17 mouse cellular contexts compared by ENCODE assay signal in the genomic region with DNA sequence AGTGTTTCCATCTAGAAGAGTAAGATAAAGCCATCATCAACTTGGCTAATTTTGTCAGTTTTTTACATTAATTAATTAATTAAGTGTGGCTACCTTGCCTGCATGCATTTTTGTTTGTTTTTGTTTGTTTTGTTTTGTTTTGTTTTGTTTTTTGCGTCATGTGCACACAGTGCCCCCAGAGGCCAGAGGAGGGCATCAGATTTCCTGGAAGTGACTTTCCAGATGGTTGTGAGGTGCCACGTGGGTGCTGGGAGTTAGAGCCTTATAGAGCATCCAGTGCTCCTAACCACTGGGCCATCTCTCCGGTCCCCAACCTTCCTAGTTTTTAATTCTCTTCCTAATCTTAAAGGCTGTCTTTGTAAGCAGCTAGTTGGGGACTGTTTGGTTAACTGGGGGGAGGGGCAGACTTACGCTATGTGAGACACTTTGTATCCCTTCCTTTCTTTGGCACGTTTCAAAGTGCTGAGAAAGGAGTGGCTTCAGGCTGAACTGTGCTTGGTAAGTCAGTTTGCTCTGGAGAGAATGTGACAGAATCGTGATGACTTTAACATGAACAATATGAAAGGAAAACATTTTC. TPM values are rescaled to one million over a fixed set of nuclear protein-coding genes. Genes with fewer than 3 reads are reported as not detected.
DNase-seq lines count a peak whose midpoint lies in the region; ATAC-seq and TF ChIP-seq lines count a peak whose summit lies in the region.
"Had no signal": no experiment of that assay in that cellular context is flagged by ENCODE, and none has a peak within 500 bp of the region (broad histone marks: within the 10 kb centered on the region; RNA-seq: fewer than 3 reads in every experiment).

No protein-coding gene starts in this region.

- no peak overlapping the region for H3K4me3 ChIP-seq in kidney, postnatal 0 days (replicated peaks; ENCODE audit: low read depth, low read length)
- H3K4me3 ChIP-seq in neural tube, embryonic 12.5 days: no peak overlapping the region
- no peak overlapping the region for H3K4me3 ChIP-seq in embryonic facial prominence, embryonic 13.5 days
- no peak overlapping the region for H3K4me3 ChIP-seq in stomach, embryonic 15.5 days (replicated peaks)
- H3K4me3 ChIP-seq: hindbrain, embryonic 13.5 days; kidney, embryonic 15.5 days had no signal

- H3K4me2 ChIP-seq in kidney, postnatal 0 days (ENCODE audit: low read length): no peak overlapping the region
- no peak overlapping the region for H3K4me2 ChIP-seq in neural tube, embryonic 12.5 days (replicated peaks)
- peak overlapping the region; percentile 26 for H3K4me2 ChIP-seq in embryonic facial prominence, embryonic 13.5 days
- peak overlapping the region; percentile 5; the same call in 1 of the 2 replicates for H3K4me2 ChIP-seq in stomach, embryonic 15.5 days
- H3K4me2 ChIP-seq: hindbrain, embryonic 13.5 days; kidney, embryonic 15.5 days had no signal

- DNase-seq in kidney, postnatal 0 days (ENCODE audit: low spot score): no peak
- DNase-seq in kidney, postnatal 36 days: no peak
- DNase-seq in neural tube, embryonic 10.5 days (ENCODE audit: extremely low spot score, low spot score): no peak
- DNase-seq in T-cell, adult 2 months (ENCODE audit: low spot score): no peak
- DNase-seq in urinary bladder, postnatal 4 days (ENCODE audit: low spot score in 2 of 2): no peak
- DNase-seq: cerebellum, adult 9-10 months; gastrocnemius, postnatal 25 days; left cerebral cortex, postnatal 4 days; lung, postnatal 14 days had no signal

- H3K27ac ChIP-seq in kidney, postnatal 0 days: no peak overlapping the region
- no peak overlapping the region for H3K27ac ChIP-seq in neural tube, embryonic 12.5 days
- no peak overlapping the region for H3K27ac ChIP-seq in embryonic facial prominence, embryonic 13.5 days
- H3K27ac ChIP-seq in stomach, embryonic 15.5 days: no peak overlapping the region
- H3K27ac ChIP-seq: hindbrain, embryonic 13.5 days; kidney, embryonic 15.5 days had no signal

- no peaks in the 10 kb centered on the region for H3K36me3 ChIP-seq in kidney, postnatal 0 days (ENCODE audit: insufficient read depth, low read length)
- no peaks in the 10 kb centered on the region for H3K36me3 ChIP-seq in neural tube, embryonic 12.5 days
- no peaks in the 10 kb centered on the region for H3K36me3 ChIP-seq in embryonic facial prominence, embryonic 13.5 days
- no peaks in the 10 kb centered on the region for H3K36me3 ChIP-seq in stomach, embryonic 15.5 days
- H3K36me3 ChIP-seq: hindbrain, embryonic 13.5 days; kidney, embryonic 15.5 days had no signal

- H3K9ac ChIP-seq in kidney, postnatal 0 days (ENCODE audit: low read depth, low read length): no peak overlapping the region
- no peak overlapping the region for H3K9ac ChIP-seq in neural tube, embryonic 12.5 days
- H3K9ac ChIP-seq in embryonic facial prominence, embryonic 13.5 days: no peak overlapping the region
- no peak overlapping the region for H3K9ac ChIP-seq in stomach, embryonic 15.5 days
- H3K9ac ChIP-seq: hindbrain, embryonic 13.5 days; kidney, embryonic 15.5 days had no signal

- peak; percentile 50 for TF ChIP-seq CTCF in kidney, postnatal 0 days (IDR thresholded peaks at IDR 0.05; ENCODE audit: low read depth)

- H3K9me3 ChIP-seq in kidney, postnatal 0 days (replicated peaks; ENCODE audit: low read length): no peaks in the 10 kb centered on the region
- no peaks in the 10 kb centered on the region for H3K9me3 ChIP-seq in neural tube, embryonic 12.5 days
- no peaks in the 10 kb centered on the region for H3K9me3 ChIP-seq in embryonic facial prominence, embryonic 13.5 days
- H3K9me3 ChIP-seq in stomach, embryonic 15.5 days: no peaks in the 10 kb centered on the region
- H3K9me3 ChIP-seq: hindbrain, embryonic 13.5 days; kidney, embryonic 15.5 days had no signal

- H3K27me3 ChIP-seq in kidney, postnatal 0 days (ENCODE audit: insufficient read depth, low read length): no peaks in the 10 kb centered on the region
- no peaks in the 10 kb centered on the region for H3K27me3 ChIP-seq in neural tube, embryonic 12.5 days (replicated peaks)
- no peaks in the 10 kb centered on the region for H3K27me3 ChIP-seq in embryonic facial prominence, embryonic 13.5 days
- no peaks in the 10 kb centered on the region for H3K27me3 ChIP-seq in stomach, embryonic 15.5 days (replicated peaks)
- H3K27me3 ChIP-seq: hindbrain, embryonic 13.5 days; kidney, embryonic 15.5 days had no signal

- ATAC-seq in kidney, postnatal 0 days (replicated peaks; ENCODE audit: low FRiP score, low read depth): 0 out of 2 replicates have a peak, but pooled peaks have one; percentile 40
- ATAC-seq in neural tube, embryonic 12.5 days (ENCODE audit: low FRiP score, low read depth): peak; percentile 25; the same call in 1 of the 2 replicates
- ATAC-seq in embryonic facial prominence, embryonic 13.5 days (ENCODE audit: insufficient number of reproducible peaks, insufficient read depth, low FRiP score, low TSS enrichment, low read depth): no peak
- ATAC-seq in stomach, embryonic 15.5 days (ENCODE audit: insufficient read depth, low FRiP score, low read depth): peak; percentile 54; the same call in 1 of the 2 replicates
- ATAC-seq: forebrain, embryonic 16.5 days; midbrain, embryonic 16.5 days had no signal

- no peaks in the 10 kb centered on the region for H3K4me1 ChIP-seq in kidney, postnatal 0 days (replicated peaks; ENCODE audit: insufficient read depth, low read length)
- no peaks in the 10 kb centered on the region; the same call in 1 of the 2 replicates for H3K4me1 ChIP-seq in neural tube, embryonic 12.5 days
- H3K4me1 ChIP-seq in embryonic facial prominence, embryonic 13.5 days: no peaks in the 10 kb centered on the region
- peaks cover 9% of the 10 kb centered on the region; the same call in 1 of the 2 replicates for H3K4me1 ChIP-seq in stomach, embryonic 15.5 days

- WGBS in kidney, postnatal 0 days: 35% methylated on average over 6 of the region's 6 CpGs
- 45% methylated on average over 6 of the region's 6 CpGs for WGBS in neural tube, embryonic 12.5 days
- 25% methylated on average over 6 of the region's 6 CpGs for WGBS in embryonic facial prominence, embryonic 13.5 days
- WGBS in stomach, embryonic 15.5 days: 32% methylated on average over 6 of the region's 6 CpGs

RNA-seq across cellular contexts. Expression of a gene that starts 20.4 kb away (rescaled TPM):
- 6.1 and 8.1 TPM in 2 replicates for polyA plus RNA-seq in kidney, postnatal 0 days (2015; fragmentation: Nextera tagmentation; extraction: Ambion mirVana)
- 22.0 and 27.5 TPM in 2 replicates for polyA plus RNA-seq in neural tube, embryonic 12.5 days (2016; fragmentation: Nextera tagmentation; extraction: Ambion mirVana)
- 5.3 and 7.7 TPM in 2 replicates for polyA plus RNA-seq in embryonic facial prominence, embryonic 13.5 days (2015; fragmentation: Nextera tagmentation; extraction: Ambion mirVana)
- polyA plus RNA-seq in stomach, embryonic 15.5 days (2015; fragmentation: Nextera tagmentation; extraction: Ambion mirVana): 15.6 and 16.5 TPM in 2 replicates

RNA-seq across cellular contexts. Expression of a gene that starts 32.5 kb away (rescaled TPM):
- not detected in 2 replicates for polyA plus RNA-seq in kidney, postnatal 0 days (2015; fragmentation: Nextera tagmentation; extraction: Ambion mirVana)
- polyA plus RNA-seq in neural tube, embryonic 12.5 days (2016; fragmentation: Nextera tagmentation; extraction: Ambion mirVana): not detected in 2 replicates
- not detected in 2 replicates for polyA plus RNA-seq in embryonic facial prominence, embryonic 13.5 days (2015; fragmentation: Nextera tagmentation; extraction: Ambion mirVana)
- polyA plus RNA-seq in stomach, embryonic 15.5 days (2015; fragmentation: Nextera tagmentation; extraction: Ambion mirVana): not detected in 2 replicates
- polyA plus RNA-seq: forebrain, embryonic 16.5 days; heart, embryonic 14.5 days; hindbrain, embryonic 13.5 days; kidney, embryonic 15.5 days; midbrain, embryonic 16.5 days had no signal

Comparison
In these comparisons a context has a peak if more than half of its experiments do, and no peak if none do; other contexts are left out.
1. H3K4me2 ChIP-seq: peak in embryonic facial prominence, embryonic 13.5 days (single experiment) and stomach, embryonic 15.5 days (single experiment); none in kidney, postnatal 0 days (single experiment) and neural tube, embryonic 12.5 days (single experiment).